Mouse (Mus musculus) CH12.LX (cell line): Measurements from ENCODE around the gene Helz2.
A peak's percentile ranks its signal among the peaks of the same experiment; 100 is the strongest.

Experiments
- CTCF ChIP-seq, 2 experiments: IDR thresholded peaks in 1 of 2; conservative IDR thresholded peaks in 1 of 2; 2 replicates each; pipeline ENCODE4 v1.5.1; 2011 to 2012; ENCODE audit warnings: low read depth in 2 of 2, low read length in 2 of 2, improper control_type of control experiment in 1 of 2, inconsistent platforms in 1 of 2, mild to moderate bottlenecking in 1 of 2, moderate library complexity in 1 of 2
- E2F4 ChIP-seq: IDR thresholded peaks from 2 replicates; pipeline ENCODE4 v1.6.1; 2011; ENCODE audit warnings: low read depth, low read length, improper control_type of control experiment; ENCODE audit not compliant: insufficient replicate concordance
- HCFC1 ChIP-seq: IDR thresholded peaks from 2 replicates; pipeline ENCODE4 v1.6.1; 2012; ENCODE audit warnings: low read depth, mild to moderate bottlenecking, inconsistent platforms, low read length, improper control_type of control experiment
- NELFE ChIP-seq: IDR thresholded peaks from 2 replicates; pipeline ENCODE4 v1.6.1; 2011; ENCODE audit warnings: low read depth, low read length, improper control_type of control experiment
- POLR2A ChIP-seq: IDR thresholded peaks from 2 replicates; pipeline ENCODE4 v1.6.1; 2011; ENCODE audit warnings: low read depth, mild to moderate bottlenecking, improper control_type of control experiment, low read length
- POLR2AphosphoS2 ChIP-seq: IDR thresholded peaks from 2 replicates; pipeline ENCODE4 v1.6.1; 2011; ENCODE audit warnings: low read depth, low read length, improper control_type of control experiment
- SMC3 ChIP-seq: IDR thresholded peaks from 2 replicates; pipeline ENCODE4 v1.6.1; 2011; ENCODE audit warnings: low read depth, low read length, improper control_type of control experiment
- ZNF384 ChIP-seq: IDR thresholded peaks from 2 replicates; pipeline ENCODE4 v1.6.1; 2012; ENCODE audit warnings: low read depth, low read length, improper control_type of control experiment, inconsistent platforms

DNA sequence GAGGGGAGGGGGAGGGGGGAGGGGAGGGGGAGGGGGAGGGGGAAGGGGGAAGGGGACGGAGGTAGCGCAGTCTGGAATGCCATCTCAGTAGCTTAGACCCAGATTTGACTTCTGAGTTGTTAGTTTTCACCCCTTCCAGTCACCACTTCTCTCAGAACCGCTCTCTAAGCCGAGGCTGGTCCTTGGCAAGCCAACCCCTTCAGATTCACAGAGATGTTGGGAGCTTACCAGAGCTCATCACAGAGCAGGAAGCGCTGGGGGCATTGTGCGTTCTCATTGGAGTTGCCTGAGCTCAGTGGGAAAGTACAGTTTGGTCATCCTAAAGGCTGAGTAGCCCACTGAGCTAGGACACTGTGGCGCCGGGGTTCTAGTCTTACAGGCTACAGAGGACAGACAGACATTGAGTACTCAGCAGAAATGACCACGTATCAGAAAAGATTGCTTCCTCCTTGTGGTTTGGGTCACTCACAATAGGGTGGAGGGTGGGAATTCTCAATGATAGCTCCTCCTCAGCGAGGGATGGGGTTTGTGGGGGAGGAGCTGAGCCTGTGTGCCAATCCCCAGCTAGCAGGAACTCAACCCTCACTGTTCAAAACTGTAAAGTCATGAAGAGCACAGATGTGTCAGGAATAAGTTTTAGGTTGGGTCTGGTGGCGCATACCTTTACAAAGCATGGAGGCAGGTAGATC is 2.0 kb upstream of the Helz2 start:
- TF ChIP-seq E2F4 = no peak
- no peak for TF ChIP-seq HCFC1
- no peak for TF ChIP-seq POLR2AphosphoS2
- no peak for TF ChIP-seq CTCF (conservative IDR thresholded peaks at IDR 0.05 in 1 of 2, IDR thresholded peaks at IDR 0.05 in 1 of 2; ENCODE audit: low read depth in 2 of 2, low read length in 2 of 2)
- TF ChIP-seq POLR2A = peak; percentile 64
- no peak for TF ChIP-seq SMC3
- peak; percentile 79 for TF ChIP-seq NELFE
- TF ChIP-seq ZNF384 = no peak
